Mouse (Mus musculus) frontal cortex, postnatal 25 days (tissue): ENCODE measurements around the gene Erich6.
"Not testable (repeated sequence)": the region's sequence is repeated elsewhere in the genome, so short reads cannot be mapped to it uniquely, and the experiment has no call there.

Experiments
- DNase-seq, 2 experiments: peaks; one replicate each; pipeline ENCODE4 v3.0.0; 2022; ENCODE audit warnings: low spot score in 2 of 2

Erich6 gene

DNA sequence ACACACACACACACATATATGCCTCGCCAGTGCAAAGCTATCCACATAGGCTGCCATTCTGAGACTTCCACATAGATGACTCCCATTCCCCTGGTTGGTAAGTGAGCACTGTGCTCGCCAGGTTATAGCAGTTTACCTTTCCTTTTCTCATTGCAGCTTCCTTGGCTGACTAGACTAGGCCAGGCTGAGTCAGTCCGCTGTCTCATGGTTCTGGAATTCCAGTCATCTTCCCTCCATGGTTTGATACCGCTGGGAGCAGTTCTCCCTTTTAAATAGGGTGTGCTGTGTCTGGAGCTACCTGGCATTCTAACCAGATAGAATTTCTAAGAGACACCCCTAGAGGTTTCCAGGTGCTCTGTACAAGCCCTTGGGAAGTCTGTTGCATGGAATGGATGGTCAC lies 9.2 kb upstream of the Erich6 start:
- DNase-seq: no peak

DNA sequence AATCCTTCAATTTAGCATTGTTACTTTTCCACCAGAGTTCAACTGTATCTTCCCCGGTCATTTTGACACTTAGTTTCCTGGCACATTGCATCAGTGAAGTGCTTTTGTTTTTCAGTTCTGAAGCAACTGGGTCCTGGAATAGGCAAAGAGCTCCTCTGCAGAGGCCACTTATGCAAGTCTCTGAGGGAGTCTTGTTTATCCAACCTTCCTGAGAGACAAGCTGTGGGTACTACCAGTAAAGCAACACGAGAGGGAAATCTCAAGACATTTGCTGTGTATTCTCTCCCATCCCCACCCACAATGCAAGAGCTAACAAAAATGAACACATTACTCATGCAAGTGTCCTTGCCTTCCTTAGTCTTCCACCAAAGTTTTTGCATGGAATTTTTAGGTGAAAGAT lies 5.3 kb downstream of the Erich6 start:
- DNase-seq: no peak

DNA sequence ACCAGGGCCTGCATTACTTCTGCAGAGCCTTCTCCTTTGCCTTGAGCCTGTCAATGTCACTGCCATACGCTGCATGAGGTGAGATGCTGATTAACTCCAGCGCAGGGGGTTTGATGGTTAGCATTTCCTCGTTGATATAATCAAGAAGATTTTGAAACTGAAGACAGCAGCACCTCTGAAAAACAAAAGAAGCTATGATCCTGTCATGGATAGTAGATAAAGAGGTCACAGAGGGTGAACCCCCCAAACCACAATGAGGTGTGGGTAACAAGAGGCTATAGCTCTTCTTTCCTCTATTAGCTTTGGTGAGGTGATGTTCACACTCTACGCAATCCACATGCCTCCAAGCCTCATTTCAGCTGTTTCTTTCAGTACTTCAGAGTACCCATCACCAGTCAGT lies 12.0 kb downstream of the Erich6 start:
- no peak for DNase-seq

DNA sequence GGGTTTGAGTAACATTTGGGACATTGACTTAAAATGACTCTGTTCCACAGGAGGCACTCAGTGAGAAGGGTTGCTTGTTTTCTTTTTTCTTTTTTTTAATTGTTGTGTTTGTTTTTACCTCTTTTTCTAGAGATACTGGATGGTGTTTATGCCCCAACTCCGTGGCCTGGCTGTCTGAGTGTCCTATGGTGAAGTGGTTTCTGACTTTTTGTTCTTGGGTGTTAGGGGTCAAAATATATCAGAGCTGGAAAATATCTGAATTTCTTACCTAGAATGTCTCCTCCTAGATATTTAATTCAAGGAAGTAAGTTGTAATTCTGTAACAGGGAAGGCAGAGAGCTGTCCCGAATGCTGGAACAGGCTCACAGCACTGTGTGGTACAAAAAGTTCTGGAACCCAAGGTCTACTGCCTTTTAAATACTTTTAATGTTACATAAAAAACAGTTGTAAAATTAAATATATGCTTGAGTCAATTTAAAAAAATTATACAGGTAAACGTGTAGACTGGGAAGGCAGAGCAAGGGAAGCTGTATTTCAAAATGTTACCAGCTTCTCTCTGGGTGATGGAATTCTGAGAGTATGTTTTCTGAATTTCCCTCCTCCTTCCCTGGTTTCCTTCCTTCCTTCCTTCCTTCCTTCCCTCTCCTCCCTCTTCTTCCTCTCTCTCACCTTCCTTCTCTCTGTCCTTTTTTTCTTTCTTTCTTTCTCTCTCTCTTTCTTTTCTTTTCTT lies 14.2 kb downstream of the Erich6 start:
- DNase-seq: no peak

DNA sequence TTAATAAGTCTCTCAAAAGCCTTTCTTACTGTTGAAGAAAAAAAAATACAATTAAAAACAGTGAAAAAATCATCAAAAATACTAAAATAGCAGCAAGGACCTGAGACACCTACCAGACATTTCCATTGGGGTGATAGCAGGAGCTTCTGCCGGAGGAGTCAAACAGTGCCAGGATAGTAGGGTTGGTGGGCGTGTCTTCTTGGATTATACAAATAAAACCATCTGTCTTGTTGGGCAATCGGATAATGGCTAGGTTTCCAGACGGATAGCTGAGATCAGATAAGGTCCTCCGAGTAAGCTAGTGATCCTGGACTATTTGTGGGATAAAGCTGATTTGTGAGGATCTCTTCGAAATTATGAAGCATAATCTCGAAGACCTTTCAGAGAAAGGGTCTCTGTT lies 15.9 kb downstream of the Erich6 start:
- DNase-seq: no peak

DNA sequence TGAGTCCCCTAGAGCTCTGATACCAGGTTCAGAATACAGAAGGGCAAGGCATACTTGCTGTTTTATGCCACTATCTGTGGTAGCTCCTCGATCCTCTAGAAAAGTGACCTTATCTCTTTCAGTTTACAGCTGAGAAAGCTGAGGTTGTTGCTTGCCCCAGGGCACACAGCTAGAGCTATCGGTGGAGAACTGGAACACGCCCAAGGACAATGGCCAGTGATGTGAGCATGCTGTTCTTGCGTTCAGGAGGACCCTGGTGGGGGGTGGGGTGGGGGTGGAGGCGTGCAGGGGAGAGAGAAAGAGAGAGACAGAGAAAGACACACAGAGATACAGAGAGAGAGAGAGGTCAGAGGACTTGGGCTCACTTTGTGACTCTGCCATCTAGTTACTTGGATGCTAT lies 27.0 kb downstream of the Erich6 start:
- no peak for DNase-seq

DNA sequence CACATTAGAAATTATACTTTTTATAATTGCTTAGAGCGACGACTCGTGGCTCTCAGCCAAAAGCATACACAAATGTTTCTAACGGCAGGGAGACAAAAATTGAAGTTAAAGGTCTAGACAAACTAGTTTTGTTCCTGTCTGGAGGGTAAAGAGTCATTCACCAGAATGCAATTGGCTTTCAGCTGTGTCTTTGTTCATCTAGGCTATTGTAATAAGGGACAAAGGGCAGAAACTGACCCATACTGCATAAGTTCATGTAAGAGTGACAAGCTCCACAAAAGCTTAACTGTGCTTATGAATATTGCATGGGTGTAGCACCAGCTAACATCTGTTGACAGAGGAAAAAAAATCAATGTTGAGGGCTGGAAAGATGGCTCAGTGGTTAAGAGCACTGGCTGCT lies 28.5 kb downstream of the Erich6 start:
- no peak for DNase-seq

DNA sequence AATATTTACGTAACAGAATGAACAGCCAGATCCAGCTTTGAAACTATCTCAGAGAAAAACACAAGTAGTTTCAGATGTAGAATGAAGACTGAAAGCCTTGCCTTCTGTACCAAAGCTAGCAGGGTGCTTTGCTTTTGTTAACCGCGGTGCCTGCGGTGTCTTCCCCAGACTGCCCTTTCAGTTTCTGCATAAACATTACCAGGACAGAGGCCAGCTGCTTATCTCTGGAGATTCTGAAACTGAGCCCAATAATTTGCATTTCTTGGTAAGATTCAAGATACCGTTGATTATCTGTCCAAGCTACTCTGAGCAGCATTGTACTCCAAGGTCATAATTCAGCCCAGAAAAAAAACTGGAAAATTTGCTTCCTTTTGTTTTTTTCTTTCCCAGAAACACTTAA lies 43.4 kb downstream of the Erich6 start:
- no peak for DNase-seq

DNA sequence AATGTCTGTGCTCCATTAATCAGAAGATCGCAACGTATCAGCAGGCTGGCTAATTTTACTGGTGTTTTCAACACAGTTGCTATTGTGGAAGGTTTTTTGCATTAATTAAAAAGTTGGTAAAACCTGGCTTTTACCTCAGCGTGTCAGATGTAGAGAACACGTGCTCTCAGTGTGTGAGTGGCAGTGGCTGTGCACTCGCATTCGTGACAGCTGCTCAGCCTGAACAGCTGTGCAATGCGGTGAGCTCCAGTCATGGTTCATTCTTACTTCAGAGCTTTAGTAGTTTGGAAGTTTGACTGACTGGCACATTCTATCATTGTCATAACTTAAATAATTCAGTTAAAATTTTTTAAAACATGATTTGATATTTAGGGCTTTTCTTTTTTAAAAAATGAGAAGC lies 44.3 kb downstream of the Erich6 start:
- not testable (repeated sequence) for DNase-seq

DNA sequence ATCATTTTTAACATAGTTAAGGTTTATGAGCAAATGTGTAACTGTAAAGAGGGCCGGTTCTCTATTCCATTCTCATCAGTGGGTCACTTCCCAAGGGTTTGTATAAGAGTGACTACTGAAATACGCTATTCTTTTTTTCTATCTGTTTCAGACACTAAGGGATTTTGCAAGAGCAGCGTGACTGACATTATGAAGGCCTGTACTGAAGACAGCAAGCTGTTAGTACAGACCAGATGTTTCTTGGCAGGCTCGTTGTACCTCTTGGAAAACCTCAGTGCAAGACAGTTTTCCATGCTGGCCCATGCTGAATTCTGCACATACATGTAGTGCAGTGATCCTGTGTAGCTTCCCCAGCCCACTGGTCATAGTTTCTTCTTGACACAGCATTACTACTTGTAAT lies 46.5 kb downstream of the Erich6 start:
- DNase-seq: not testable (repeated sequence)

DNA sequence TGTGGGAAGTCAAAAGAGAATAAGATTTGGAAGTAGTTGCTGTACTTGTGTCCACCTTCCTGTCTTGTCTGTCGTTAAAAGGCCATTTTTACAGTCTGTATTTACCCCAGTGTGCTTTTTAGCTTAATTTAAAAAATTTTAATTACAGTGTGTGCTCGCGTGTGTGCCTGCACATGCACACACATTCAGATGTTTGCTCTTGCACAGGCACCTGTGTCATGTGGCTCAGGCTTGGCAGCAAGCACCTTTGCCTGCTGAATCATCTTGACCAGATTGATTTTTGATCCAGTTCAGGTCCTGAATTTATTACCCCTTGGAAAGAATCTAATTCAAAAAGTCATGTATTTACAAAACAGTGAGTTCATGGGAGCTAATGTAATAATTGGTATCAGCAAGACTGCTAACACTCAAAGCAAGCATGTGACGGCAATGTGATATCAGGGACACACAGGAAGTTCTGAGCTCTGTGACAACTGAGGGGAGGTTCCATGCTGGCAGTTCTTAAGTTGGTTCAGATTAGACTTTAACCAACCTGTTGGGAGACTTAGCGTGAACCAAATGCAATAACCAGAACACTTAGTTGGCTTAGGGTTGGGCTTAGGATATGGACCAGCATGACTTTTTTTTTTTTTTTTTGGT lies 54.1 kb downstream of the Erich6 start:
- no peak for DNase-seq

DNA sequence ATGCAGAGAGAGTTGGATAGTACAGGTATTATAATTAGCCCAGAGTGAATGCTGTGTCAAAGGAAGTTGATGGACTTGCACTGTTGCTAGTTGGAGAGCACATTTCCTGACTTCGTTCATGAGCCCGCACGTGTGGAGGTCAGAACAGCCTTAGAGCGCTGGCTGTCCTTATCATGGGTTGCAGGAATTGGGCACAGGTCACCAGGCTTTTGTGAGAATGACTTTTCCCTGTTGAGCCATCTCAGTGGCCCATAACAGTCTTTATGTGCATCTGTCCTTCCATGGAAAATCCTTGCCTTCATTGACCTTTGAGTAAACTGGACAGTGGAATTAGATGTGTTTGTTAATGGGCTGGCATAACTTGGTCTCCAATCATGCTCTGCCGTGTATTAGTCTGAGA lies 54.7 kb downstream of the Erich6 start:
- no peak for DNase-seq

DNA sequence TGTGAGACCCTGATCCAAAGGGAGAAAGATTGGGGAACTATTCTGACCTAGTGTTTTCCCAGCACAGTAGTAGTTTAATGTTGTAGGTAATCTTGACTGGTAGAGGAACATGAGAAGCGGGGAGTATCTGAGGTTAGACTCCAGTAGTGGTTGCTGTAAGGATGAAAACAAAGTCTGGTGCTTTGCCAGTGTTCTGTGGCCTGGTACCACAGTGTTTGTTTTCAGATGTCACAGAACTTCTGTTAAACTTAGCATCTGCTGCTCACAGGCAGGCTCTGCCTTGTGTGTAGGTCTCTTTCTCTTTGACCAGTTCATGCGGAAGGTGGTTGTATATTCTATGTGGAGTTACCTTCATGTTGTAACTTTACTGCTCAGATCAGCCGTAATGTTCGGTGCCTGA lies 55.5 kb downstream of the Erich6 start:
- DNase-seq: no peak

DNA sequence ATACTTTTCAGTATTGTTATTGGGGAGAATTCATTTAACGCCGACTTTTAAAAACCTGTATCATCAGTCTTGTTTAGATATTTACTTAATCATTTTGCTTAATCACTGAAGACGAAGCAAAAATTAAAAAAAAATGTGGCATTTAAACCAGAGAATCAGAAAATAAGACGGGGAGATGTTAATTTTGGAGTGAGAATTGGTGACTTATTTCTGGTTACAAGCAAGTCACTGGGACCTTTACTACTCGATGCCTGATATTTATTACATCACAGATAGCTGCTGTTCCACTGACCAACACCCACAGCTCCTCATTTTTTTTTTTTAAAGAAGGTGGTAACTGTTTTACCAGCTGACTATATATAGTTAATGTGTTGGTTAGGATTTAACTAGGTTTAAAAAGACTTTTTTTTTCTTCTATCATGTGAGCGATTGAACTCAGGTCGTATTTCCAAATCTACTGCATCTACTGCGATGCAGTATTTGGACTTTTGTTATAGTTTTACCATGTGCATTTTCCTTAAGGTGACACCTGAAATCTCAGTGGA lies 59.4 kb downstream of the Erich6 start:
- DNase-seq: no peak

DNA sequence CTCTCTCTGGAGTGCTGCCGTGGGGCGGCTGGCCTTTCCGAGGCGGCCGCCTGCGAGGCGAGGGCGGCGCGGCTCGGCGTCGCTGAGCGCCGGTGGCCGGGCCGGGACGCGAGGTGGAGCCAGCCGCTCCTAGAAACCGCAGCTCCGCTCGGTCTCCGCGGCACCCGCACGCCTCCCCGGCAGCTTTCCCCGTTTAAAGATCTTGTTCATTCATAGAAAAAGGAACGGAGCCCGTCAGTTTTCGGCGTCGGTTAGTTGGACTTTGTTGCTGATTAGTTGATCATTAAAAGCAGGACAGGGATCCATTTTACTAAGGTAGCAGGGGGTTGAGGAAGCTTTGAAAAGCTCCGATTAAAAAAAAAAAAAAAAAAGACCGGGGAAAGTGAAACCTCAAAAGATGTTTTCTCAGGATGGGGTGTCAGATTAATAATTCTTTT lies 59.9 kb downstream of the Erich6 start:
- peak; percentile 15 to 30 for DNase-seq

DNA sequence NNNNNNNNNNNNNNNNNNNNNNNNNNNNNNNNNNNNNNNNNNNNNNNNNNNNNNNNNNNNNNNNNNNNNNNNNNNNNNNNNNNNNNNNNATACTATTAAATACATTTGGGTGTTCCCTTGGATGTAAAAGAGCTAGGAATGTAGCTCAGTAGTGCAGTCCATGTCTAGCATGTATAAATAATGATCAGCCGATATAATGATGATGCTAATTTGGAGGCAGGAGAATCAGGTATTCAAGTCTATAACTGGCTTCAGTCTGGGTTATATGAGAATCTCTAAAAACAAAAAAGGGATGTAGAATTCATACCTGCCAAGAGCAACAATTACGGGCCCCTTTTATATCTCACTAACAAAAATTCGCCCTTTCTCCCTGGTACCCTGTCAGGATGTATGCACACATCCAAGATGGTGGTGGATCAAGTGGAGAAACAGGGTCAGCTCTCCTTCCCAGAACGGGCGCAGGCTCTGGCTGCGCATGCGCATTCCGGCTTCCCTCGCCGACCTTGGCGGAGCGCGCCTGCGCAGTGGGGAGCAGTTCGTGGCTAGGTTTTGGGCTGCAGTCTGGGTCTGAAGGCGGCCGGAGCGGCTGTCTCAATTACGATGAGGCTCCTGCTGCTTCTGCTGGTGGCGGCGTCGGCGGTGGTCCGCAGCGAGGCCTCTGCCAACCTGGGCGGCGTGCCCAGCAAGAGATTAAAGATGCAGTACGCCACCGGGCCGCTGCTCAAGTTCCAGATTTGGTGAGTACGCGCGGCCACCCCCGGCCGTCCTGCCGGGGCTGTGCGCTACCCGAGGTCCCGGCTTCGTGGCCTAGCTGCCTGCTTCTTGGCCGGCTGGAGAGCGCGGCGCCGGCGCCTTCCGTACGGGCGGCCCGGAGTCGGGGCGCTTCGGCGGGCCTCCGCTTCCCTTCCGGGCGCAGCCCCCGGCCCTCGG lies 60.6 kb downstream of the Erich6 start, which contains the start of gene Selenot:
Gene Selenot, plus strand, starts transcription at position 500 of the 930 bp plus-strand sequence.
- peak; percentile 96 to 98 for DNase-seq

DNA sequence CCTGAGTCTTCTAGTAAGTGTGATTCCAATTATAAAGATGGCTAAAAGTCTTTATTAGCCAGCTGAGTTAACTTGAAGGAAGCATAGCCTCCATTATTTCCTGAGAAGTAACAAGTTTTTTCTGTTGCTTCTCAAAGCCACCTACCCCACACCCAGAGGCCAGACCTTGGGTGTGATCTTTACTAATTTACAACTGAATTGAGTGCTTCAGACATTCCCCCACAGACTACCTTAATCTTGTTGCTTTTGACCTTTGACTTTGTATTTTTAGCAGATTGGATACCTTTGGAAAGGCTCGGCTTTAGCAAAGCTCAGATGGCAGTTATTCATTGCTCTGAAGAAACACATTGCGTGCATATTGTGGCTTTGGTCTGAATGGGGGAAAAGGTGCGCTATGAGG lies 66.2 kb downstream of the Erich6 start:
- no peak for DNase-seq
